Mouse (Mus musculus): ENCODE measurements around the gene Mrps17. TPM values are rescaled to one million over a fixed set of nuclear protein-coding genes. Genes with fewer than 3 reads are reported as not detected.

Gene Mrps17
- polyA plus RNA-seq, 1 experiment, result 105 TPM

DNA sequence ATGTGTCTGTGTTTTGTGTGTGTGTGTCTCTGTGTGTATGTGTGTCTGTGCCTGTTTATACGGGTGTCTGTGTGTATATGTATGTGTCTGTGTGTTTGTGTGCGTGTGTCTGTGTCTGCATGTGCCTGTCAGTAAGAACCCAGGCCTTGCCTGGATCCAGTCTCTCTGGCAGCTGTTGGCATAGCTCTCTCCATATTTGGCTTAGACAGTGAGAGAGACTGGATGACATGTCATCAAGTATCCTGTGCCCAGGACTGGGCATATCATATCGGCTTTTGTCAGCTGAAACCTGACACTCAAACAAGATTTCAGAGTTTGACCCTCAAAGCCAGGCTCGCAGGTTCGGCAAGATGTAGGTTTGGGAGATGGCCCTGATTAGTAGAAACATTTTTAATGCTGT lies 15.7 kb downstream of the Mrps17 start:
- DNase-seq (ENCODE audit: extremely low spot score in 1 of 2, low spot score in 1 of 2), result no peak

DNA sequence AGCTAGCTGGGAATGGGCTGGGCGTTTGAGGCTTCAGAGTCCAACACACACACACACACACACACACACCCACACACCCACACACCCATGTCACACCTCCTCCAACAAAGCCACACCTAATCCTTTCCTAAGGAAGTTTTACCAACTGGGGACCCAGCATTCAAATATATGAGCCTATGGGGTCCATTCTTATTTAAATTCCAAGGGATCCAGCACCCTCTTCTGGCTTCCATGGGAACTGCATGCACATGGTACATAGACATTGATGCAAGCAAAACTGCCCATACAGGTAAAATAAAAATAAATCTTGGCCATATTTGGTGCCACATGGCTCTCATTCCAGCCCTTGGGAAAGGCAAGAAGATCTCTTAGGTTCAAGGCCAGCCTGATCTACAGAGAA lies 25.7 kb downstream of the Mrps17 start:
- DNase-seq (ENCODE audit: extremely low spot score in 1 of 2, low spot score in 1 of 2), result peak in 1 of 2 experiments; percentile 46

DNA sequence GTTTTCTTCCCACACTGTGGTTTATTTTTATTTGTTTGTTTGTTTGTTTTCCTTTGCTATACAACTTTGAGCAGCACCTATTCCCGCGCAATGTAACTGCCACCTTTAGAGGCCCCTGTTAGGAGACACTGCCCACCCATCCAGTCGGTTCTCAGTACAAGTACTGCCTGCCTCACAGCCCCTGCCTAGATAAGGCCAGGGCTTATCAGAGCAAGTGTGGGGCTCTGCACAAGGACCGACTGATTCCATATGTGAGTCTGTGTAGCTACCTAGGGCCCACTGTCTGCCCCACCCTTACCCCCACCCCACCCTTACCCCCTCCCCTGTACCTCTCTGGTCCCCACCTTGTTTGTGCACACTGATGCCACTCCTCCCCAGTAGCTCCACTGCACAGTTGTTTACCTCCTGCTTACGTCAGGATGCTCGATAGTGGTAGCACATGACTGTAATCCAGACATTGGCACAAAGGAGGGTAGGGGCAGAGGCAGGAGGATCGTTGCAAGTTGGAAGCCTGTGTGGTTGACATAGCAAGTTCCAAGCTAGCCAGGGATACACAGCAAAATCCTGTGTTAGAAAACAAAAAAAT lies 27.7 kb downstream of the Mrps17 start:
- no peak for DNase-seq (ENCODE audit: extremely low spot score in 1 of 2, low spot score in 1 of 2)

DNA sequence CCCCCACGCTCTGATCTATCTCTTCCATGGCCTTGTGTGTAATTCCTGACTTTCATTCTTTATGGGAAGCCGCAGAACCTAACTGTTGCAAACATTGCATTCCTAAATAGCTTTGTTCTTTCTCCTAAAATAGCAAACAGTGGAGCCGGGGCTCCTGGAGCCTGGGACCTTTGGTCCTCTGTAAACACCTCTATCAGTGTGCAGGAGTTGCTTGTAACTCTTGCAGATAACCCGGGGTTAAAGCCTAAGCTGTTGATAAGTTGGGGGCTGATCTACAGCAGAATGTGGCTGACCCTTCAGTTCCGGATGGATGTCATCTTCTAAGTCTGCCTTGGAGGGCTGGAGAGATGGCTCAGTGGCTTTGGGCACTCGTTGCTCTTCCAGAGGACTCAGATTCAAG lies 28.8 kb downstream of the Mrps17 start:
- no peak for DNase-seq (ENCODE audit: extremely low spot score in 1 of 2, low spot score in 1 of 2)

DNA sequence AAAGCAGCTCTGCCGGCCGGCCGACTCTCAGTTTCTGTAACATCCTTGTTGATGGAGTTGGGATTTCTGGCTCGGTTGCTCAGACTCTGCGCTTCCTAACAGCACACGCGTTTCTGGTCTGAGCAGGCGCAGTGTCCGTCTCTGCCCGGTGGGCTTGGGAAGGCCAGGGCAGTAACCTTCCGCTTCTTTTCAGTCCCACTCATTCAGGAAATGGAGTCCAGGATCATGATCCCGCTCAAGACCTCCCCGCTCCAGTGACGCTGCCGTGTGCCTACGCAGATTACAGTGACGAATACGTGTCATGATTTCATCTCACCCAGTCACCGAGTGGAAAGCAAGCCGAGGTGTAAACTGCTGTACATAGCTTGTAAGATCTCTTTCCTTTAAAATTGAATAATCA lies 41.6 kb downstream of the Mrps17 start:
- no peak for DNase-seq (ENCODE audit: extremely low spot score in 1 of 2, low spot score in 1 of 2)

DNA sequence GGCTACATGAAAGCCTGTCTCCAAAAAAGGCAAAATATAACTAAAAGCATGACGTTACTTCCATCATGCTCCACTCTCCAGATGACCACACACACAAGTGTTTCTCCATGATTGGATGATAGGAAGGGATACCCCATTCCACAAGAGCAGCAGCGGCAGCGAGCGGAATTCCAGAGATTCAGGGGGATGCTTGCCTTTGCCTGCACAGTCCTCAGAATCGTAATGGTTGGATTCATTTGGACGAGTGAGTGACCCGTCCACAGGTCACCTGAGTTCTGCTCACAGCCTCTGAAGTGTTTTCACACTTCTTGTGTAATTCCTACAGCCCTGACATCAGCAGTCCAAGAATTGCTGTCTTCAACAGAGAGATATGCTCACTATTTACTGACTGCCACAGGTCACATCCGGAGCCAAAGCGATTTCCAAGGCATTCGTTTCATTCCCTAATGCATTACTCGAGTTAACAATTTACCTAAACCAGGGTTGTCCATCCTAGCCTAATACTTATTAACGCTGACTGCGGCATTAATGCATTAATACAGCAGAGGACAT lies 44.7 kb downstream of the Mrps17 start:
- DNase-seq (ENCODE audit: extremely low spot score in 1 of 2, low spot score in 1 of 2), result no peak

DNA sequence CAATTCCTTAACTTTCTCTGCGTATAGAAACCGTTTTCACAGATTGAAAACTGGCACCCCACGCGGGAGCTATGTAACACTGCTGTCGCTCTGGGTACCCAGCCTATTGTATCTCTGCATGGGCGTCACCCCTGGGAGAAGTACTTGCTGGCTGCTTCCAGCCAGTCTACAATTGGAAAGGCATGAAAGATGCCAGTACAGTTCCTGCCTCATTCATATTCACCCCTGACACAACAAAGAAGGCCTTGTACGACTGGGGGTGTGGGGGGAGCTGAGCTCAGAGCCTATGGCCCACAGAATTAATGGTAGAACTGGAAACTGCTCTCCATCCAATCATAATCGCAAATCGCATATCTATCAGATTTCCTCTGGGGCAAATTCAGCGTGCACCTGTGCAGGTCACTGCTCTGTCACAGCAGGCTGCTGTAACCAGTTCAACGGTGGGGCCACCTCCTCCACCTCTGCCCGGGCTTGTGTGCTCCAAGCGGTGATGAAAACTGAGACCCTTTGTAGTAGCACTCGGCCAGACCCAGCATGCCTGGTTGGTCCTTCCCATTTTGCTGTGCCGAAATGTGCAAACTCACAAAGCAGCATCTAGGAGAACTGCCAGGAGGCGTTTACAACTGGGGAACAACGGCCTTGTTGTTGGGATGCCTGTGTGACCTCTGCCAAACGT lies 46.7 kb downstream of the Mrps17 start:
- DNase-seq (ENCODE audit: extremely low spot score in 1 of 2, low spot score in 1 of 2), result peak; percentile 59 to 67

DNA sequence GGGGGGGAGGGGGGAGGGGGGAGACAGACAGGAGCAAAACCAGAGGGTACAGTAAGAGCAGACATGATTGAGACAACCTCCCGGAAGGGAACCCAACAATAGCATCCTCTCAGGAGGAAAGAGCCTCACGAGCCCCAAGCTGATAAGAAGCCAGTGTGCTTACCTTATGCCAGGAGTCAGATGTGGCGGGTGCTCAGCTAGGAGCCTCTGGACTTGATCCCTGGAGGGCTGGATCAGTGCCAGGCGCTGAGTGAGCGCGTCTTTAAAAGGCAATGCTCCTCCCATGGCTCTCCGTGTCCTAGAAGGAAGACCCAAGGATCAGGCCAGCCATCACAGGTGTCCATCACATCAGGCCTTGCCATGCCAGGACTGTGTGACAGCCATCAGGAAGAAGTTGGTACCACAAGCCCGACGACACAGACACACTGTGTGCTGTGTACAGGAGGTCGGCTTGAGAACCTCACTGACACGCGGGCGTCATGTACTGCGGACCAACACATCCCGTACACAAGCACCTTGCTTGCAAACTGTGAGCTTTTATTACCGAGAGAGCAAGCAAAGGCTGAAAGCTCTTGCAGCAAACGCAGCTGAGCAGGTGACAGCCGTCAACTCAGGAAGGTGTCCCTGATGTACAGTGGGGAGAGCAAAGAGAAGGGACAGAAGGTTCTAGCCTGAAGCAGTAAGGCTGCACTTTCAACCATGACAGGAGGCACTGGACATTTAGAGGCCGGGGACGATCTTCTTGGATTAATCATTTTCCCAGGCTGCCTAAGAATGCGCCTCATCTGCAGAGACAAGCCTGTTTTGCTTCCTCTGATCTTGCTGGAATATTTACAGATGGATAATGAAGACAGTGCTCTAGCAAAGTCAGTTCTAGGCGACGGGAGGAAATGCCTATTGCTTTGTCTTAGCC lies 55.4 kb downstream of the Mrps17 start:
- no peak for DNase-seq (ENCODE audit: extremely low spot score in 1 of 2, low spot score in 1 of 2)

Other genes starting within 250 kb of the Mrps17 start
- gene Sfswap, start 214.3 kb upstream of the Mrps17 start, polyA plus RNA-seq (2012; rRNA removed), result 153 and 160 TPM in 2 replicates
- 57.6 and 68.4 TPM in 2 replicates for gene Mmp17, start 131.3 kb upstream of the Mrps17 start, polyA plus RNA-seq (2012; rRNA removed)
- 5.3 and 5.7 TPM in 2 replicates for gene Zfp11, start 45.4 kb upstream of the Mrps17 start, polyA plus RNA-seq (2012; rRNA removed)
- 0.08 TPM in 1 of 2 replicates, not detected in the other for gene Sept14, start 7.0 kb upstream of the Mrps17 start, polyA plus RNA-seq (2012; rRNA removed)
- gene Nipsnap2, start 9.6 kb downstream of the Mrps17 start, polyA plus RNA-seq (2012; rRNA removed), result 118 and 124 TPM in 2 replicates
- 18.9 and 25.2 TPM in 2 replicates for gene Psph, start 72.0 kb downstream of the Mrps17 start, polyA plus RNA-seq (2012; rRNA removed)
- gene Sumf2, start 131.5 kb downstream of the Mrps17 start, polyA plus RNA-seq (2012; rRNA removed), result 17.9 and 18.0 TPM in 2 replicates
- 775 and 986 TPM in 2 replicates for gene Chchd2, start 172.0 kb downstream of the Mrps17 start, polyA plus RNA-seq (2012; rRNA removed)
- 6.1 and 7.5 TPM in 2 replicates for gene Zbed5, start 180.2 kb downstream of the Mrps17 start, polyA plus RNA-seq (2012; rRNA removed)
- 28.0 and 35.5 TPM in 2 replicates for gene Phkg1, start 183.1 kb downstream of the Mrps17 start, polyA plus RNA-seq (2012; rRNA removed)
- gene Nupr1l, start 193.0 kb downstream of the Mrps17 start, polyA plus RNA-seq (2012; rRNA removed), result 4.1 and 4.7 TPM in 2 replicates
- gene Vkorc1l1, start 226.5 kb downstream of the Mrps17 start, polyA plus RNA-seq (2012; rRNA removed), result 38.1 and 40.1 TPM in 2 replicates